Mouse (Mus musculus): ENCODE results near the gene Rplp0. TPM values are rescaled to one million over a fixed set of nuclear protein-coding genes. Genes with fewer than 3 reads are reported as not detected.

Rplp0 gene
- polyA plus RNA-seq, 1 experiment from 2014 or later, result 903 TPM

DNA sequence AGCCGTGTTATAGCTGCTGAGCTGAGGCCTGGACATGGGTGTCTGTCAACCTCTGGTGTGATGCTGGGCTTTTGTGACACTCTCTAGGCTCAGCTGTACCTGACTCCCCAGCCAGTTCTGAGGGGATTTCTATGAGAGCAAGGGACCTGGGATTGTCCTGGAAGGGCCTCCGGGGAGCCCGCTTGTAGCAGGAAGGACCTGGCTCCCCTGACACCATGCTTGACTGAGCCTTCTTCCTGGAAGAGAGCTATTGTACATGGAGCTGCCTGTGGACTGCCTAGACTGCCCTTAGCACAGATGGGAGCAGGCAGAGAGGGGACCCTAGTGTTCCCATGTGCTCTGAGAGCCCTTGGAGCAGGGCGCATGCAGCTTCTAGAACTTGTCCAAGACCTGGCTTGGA, 33.9 kb upstream of the Rplp0 start:
- WGBS, result 90% methylated on average over 4 of the region's 4 CpGs

DNA sequence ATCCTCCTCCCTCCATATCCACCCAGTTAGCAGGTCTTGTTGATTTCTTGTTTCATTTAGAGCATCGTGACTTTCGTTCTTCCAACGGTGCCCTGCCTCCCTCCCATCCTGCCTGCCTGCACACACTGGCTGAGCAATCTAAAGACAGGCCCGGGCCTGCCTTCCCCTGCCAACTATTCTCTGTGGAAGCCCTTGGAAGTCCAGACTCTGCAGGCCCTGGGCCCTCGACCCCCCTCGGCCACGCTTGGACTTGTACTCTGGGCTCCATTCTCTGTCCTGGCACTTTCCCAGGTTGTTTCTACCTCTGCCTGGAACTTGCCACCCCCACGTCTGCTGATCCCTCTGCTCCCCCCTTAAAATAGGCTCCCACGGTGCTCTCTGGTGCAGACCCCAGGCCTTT, 33.3 kb upstream of the Rplp0 start:
- Histone ChIP-seq H3K9ac (replicated peaks; ENCODE audit: low read depth, low read length) (no peak overlapping the region), H3K9me3 (ENCODE audit: control insufficient read depth, low read length) (no peaks in the 10 kb centered on the region), H3K27me3 (ENCODE audit: control insufficient read depth, insufficient read depth, low read length) (no peaks in the 10 kb centered on the region), H3K36me3 (ENCODE audit: control insufficient read depth, insufficient read depth, low read length) (no peaks in the 10 kb centered on the region), H3K4me2 (ENCODE audit: low read depth, low read length) (no peak overlapping the region), H3K4me1 (ENCODE audit: control insufficient read depth, insufficient read depth, low read length) (peaks cover 6% of the 10 kb centered on the region; the same call in 1 of the 2 replicates), H3K4me3 (ENCODE audit: low read depth, low read length) (no peak overlapping the region), H3K27ac (ENCODE audit: low read depth, low read length) (no peak overlapping the region)
- ATAC-seq (ENCODE audit: low read depth), result no peak
- 85% methylated on average over 9 of the region's 9 CpGs for WGBS

More for the DNA sequence above, 33.9 kb upstream of the Rplp0 start:
- Histone ChIP-seq H3K9me3 (ENCODE audit: control insufficient read depth, low read length) (no peaks in the 10 kb centered on the region), H3K27ac (ENCODE audit: low read depth, low read length) (no peak overlapping the region), H3K9ac (replicated peaks; ENCODE audit: low read depth, low read length) (no peak overlapping the region), H3K4me3 (ENCODE audit: low read depth, low read length) (no peak overlapping the region), H3K4me2 (ENCODE audit: low read depth, low read length) (no peak overlapping the region), H3K27me3 (ENCODE audit: control insufficient read depth, insufficient read depth, low read length) (no peaks in the 10 kb centered on the region), H3K36me3 (ENCODE audit: control insufficient read depth, insufficient read depth, low read length) (no peaks in the 10 kb centered on the region), H3K4me1 (ENCODE audit: control insufficient read depth, insufficient read depth, low read length) (peaks cover 5% of the 10 kb centered on the region; the same call in 1 of the 2 replicates)
- no peak for ATAC-seq (ENCODE audit: low read depth)

DNA sequence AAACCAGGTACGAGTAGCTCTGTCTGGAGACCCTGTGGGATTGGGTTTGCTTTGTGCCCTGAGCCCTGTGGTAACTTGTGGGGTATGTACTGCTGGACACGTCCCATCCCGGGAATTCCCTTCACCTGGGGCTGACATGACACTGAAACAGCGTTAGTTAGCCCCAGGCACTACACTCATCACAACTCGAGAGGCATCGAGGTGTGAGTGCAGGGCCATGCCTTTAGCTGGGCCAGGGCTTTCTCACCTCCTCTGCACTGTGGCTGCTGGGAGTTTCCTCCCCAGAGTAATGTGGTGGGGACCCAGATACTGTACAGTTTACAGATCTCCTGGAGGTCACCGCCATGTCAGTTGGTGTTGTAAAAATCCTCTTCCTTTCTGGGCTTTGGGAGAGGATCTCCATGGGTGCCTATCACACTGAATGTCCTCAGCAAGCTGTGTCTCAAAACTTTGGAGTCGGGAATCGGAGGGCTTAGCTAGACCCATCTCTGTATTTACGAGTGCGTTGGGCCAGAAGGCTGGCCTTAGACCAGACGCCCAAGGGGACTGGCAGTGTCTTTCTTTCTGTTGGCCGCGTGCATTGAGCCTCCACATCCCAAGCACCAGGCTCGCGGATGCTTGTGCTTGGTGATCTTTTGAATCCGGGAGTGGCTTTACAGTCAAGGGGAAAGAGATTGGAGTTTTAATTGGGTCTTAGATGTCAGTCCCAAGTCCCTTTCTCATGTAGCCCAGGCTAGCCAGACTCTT, 32.6 kb upstream of the Rplp0 start:
- no peaks in the 10 kb centered on the region for H3K36me3 ChIP-seq (ENCODE audit: control insufficient read depth, insufficient read depth, low read length)
- H3K4me1 ChIP-seq (ENCODE audit: control insufficient read depth, insufficient read depth, low read length), result peaks cover 13% of the 10 kb centered on the region
- no peak for ATAC-seq (ENCODE audit: low read depth)
- WGBS, result 87% methylated on average over 17 of the region's 17 CpGs
- H3K9me3 ChIP-seq (ENCODE audit: control insufficient read depth, low read length), result no peaks in the 10 kb centered on the region
- no peak overlapping the region for H3K4me2 ChIP-seq (ENCODE audit: low read depth, low read length)
- no peak overlapping the region for H3K27ac ChIP-seq (ENCODE audit: low read depth, low read length)
- H3K4me3 ChIP-seq (ENCODE audit: low read depth, low read length), result no peak overlapping the region
- no peak overlapping the region for H3K9ac ChIP-seq (replicated peaks; ENCODE audit: low read depth, low read length)
- H3K27me3 ChIP-seq (ENCODE audit: control insufficient read depth, insufficient read depth, low read length), result no peaks in the 10 kb centered on the region

DNA sequence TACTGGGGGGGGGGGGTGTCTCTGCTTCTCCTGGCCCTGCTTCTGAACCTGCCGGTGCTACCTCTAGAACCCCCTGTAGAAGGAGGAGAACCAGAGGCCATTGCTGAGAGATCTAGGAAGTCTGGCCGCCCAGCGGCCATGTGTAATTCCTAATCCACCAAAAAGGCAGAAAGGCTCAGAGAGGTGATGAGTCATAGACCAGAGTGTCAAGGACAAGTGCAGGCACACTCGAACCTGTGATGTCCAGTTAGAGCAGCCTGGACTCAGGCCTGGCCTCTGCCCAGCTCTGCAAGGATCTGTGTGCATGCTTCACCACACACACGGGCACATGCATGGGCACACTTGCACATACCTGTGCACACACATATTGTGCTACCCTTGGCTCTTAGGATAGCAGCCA, 31.1 kb upstream of the Rplp0 start:
- Histone ChIP-seq H3K36me3 (ENCODE audit: control insufficient read depth, insufficient read depth, low read length) (no peaks in the 10 kb centered on the region), H3K9ac (replicated peaks; ENCODE audit: low read depth, low read length) (no peak overlapping the region), H3K4me2 (ENCODE audit: low read depth, low read length) (no peak overlapping the region), H3K4me3 (ENCODE audit: low read depth, low read length) (no peak overlapping the region), H3K9me3 (ENCODE audit: control insufficient read depth, low read length) (no peaks in the 10 kb centered on the region), H3K4me1 (ENCODE audit: control insufficient read depth, insufficient read depth, low read length) (peaks cover 21% of the 10 kb centered on the region), H3K27ac (ENCODE audit: low read depth, low read length) (no peak overlapping the region), H3K27me3 (ENCODE audit: control insufficient read depth, insufficient read depth, low read length) (no peaks in the 10 kb centered on the region)
- 87% methylated on average over 5 of the region's 5 CpGs for WGBS
- no peak for ATAC-seq (ENCODE audit: low read depth)

DNA sequence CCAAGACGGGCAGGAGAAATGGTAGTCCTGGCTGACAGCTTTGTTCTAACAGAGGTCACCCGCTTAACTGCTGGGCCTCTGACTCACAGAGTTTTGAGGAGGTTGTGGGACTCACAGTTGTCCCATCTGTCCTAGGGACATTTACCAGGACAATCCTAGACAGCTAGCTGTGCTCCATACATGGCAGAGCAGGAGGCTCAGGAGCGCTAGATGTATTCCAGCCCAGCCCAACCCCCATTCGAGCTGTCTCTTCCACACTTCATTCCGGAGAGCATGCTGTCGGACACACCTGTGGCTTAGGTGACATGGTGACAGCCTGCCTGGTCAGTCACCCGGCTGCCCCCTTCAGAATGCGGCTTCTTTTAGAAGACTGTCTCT, 29.9 kb upstream of the Rplp0 start:
- no peaks in the 10 kb centered on the region for H3K27me3 ChIP-seq (ENCODE audit: control insufficient read depth, insufficient read depth, low read length)
- no peak for ATAC-seq (ENCODE audit: low read depth)
- H3K4me1 ChIP-seq (ENCODE audit: control insufficient read depth, insufficient read depth, low read length), result peaks cover 19% of the 10 kb centered on the region
- 76% methylated on average over 8 of the region's 8 CpGs for WGBS
- no peak overlapping the region for H3K4me2 ChIP-seq (ENCODE audit: low read depth, low read length)
- H3K9me3 ChIP-seq (ENCODE audit: control insufficient read depth, low read length), result no peaks in the 10 kb centered on the region
- peak overlapping the region; percentile 34; the same call in 1 of the 2 replicates for H3K27ac ChIP-seq (ENCODE audit: low read depth, low read length)
- H3K4me3 ChIP-seq (ENCODE audit: low read depth, low read length), result no peak overlapping the region
- no peaks in the 10 kb centered on the region for H3K36me3 ChIP-seq (ENCODE audit: control insufficient read depth, insufficient read depth, low read length)
- no peak overlapping the region for H3K9ac ChIP-seq (replicated peaks; ENCODE audit: low read depth, low read length)

DNA sequence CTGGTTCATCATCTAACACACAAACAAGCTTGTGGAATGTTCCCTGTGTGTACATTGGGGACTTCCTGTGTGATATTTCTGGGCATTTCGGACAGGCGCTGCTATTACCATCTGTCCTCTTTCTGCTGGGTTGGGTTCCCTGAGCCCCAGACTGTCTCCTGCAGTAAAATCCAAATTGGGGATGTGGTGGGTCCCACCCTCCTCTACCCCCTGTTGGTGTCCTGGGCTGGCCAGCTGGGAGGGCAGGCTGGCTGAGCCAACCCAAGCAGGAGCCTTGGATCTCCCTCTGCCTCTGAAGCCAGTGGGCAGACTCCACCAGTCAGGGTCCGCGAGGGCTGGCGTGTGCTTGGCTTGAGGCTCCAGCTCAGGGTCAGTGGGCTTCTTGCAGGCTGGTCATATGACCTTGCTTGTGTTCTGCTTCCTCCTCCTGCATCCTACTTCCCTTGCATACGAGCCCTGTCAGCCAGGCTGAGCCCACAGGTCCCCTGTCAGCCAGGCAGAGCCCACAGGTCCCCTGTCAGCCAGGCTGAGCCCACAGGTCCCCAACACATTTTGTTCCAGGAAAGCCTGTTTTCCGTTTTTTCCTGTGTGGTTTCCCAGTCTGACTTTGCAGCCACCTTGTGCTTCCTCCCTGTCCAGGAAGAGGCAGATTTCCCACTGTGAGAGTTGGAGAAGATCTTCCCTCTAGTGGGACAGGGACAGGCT, 29.4 kb upstream of the Rplp0 start:
- Histone ChIP-seq H3K36me3 (ENCODE audit: control insufficient read depth, insufficient read depth, low read length) (no peaks in the 10 kb centered on the region), H3K4me3 (ENCODE audit: low read depth, low read length) (no peak overlapping the region), H3K27me3 (ENCODE audit: control insufficient read depth, insufficient read depth, low read length) (no peaks in the 10 kb centered on the region), H3K9ac (replicated peaks; ENCODE audit: low read depth, low read length) (no peak overlapping the region), H3K9me3 (ENCODE audit: control insufficient read depth, low read length) (no peaks in the 10 kb centered on the region), H3K4me2 (ENCODE audit: low read depth, low read length) (no peak overlapping the region), H3K27ac (ENCODE audit: low read depth, low read length) (no peak overlapping the region), H3K4me1 (ENCODE audit: control insufficient read depth, insufficient read depth, low read length) (peaks cover 19% of the 10 kb centered on the region)
- 77% methylated on average over 7 of the region's 7 CpGs for WGBS
- ATAC-seq (ENCODE audit: low read depth), result no peak

DNA sequence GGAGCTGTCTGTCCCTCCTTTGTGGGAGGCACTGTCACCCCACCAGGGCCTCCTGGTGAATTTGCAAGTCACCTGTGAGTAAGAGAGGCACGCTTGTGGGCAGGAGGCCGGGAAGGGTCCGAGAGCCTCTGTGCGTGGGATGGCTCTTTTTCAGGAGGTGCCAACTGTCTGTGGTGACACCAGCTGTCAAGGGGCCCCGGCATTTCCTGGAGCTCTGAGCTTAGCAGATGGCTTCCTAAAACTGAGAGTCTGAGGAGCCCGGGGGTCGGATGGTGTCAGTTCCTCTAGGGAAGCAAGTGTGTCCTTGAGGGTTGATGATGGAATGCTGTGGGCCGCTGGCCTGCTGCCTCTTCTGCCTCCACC, 28.8 kb upstream of the Rplp0 start:
- H3K9me3 ChIP-seq (ENCODE audit: control insufficient read depth, low read length), result no peaks in the 10 kb centered on the region
- H3K27ac ChIP-seq (ENCODE audit: low read depth, low read length), result no peak overlapping the region
- 62% methylated on average over 8 of the region's 8 CpGs for WGBS
- H3K36me3 ChIP-seq (ENCODE audit: control insufficient read depth, insufficient read depth, low read length), result no peaks in the 10 kb centered on the region
- H3K27me3 ChIP-seq (ENCODE audit: control insufficient read depth, insufficient read depth, low read length), result no peaks in the 10 kb centered on the region
- H3K4me3 ChIP-seq (ENCODE audit: low read depth, low read length), result no peak overlapping the region
- H3K4me2 ChIP-seq (ENCODE audit: low read depth, low read length), result no peak overlapping the region
- no peak for ATAC-seq (ENCODE audit: low read depth)
- H3K4me1 ChIP-seq (ENCODE audit: control insufficient read depth, insufficient read depth, low read length), result peaks cover 19% of the 10 kb centered on the region
- H3K9ac ChIP-seq (replicated peaks; ENCODE audit: low read depth, low read length), result no peak overlapping the region

DNA sequence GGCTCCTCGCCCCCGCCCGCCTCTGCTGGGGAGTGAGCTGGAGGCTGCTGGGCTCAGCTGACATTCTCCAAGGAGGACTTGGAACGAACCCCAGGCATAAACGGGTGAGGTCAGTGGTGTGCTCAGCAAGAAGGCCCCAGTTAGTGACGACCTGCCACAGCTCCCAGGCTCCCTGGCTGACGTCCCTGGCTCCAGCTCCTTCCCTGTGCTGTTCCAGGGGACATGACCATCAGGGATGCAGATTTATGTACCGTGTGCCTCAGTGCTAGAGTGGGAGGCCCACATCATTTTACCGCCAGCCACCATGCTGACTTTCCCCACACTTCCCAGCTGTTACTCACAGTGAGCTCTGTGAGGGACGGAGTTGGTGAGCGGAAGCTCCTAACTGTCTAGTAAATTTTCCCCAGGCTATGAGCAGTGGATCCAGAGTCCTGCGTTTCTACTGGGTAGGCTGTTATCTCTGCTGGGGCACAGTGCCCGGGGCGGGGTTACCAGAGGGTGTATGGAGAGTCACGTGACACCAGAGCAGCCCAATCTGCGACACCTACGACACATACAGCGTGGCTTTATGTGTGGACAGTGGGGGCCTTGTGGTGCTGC, 27.5 kb upstream of the Rplp0 start:
- peak overlapping the region; percentile 14; the same call in 1 of the 2 replicates for H3K4me2 ChIP-seq (ENCODE audit: low read depth, low read length)
- no peaks in the 10 kb centered on the region for H3K9me3 ChIP-seq (ENCODE audit: control insufficient read depth, low read length)
- WGBS, result 27% methylated on average over 18 of the region's 18 CpGs
- no peak overlapping the region for H3K4me3 ChIP-seq (ENCODE audit: low read depth, low read length)
- H3K27me3 ChIP-seq (ENCODE audit: control insufficient read depth, insufficient read depth, low read length), result no peaks in the 10 kb centered on the region
- H3K9ac ChIP-seq (replicated peaks; ENCODE audit: low read depth, low read length), result no peak overlapping the region
- H3K36me3 ChIP-seq (ENCODE audit: control insufficient read depth, insufficient read depth, low read length), result no peaks in the 10 kb centered on the region
- H3K27ac ChIP-seq (ENCODE audit: low read depth, low read length), result peak overlapping the region; percentile 75
- peaks cover 19% of the 10 kb centered on the region for H3K4me1 ChIP-seq (ENCODE audit: control insufficient read depth, insufficient read depth, low read length)
- ATAC-seq (ENCODE audit: low read depth), result peak; percentile 83

DNA sequence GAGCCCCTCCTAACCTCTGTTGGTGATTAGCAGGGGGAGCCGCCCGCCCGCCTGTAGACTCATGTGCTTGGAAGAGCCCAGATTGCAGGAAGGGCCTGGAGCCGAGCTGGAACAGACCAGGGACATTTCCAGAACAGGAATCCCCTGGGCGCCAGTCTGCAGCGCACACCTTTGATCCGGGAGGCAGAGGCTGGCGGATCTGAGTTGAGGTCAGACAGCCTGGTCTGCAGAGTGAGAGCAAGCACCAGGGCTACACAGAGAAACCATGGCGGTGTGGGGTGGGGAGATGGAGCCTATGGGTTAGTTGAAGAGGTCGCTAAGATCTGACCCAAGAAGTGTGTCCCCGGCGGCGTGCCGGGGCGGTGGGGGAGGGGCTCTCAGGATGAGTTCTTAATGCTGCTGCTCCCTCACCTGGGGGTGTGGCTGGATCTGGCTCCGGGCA, 25.0 kb upstream of the Rplp0 start:
- H3K27me3 ChIP-seq (ENCODE audit: control insufficient read depth, insufficient read depth, low read length), result no peaks in the 10 kb centered on the region
- H3K36me3 ChIP-seq (ENCODE audit: control insufficient read depth, insufficient read depth, low read length), result no peaks in the 10 kb centered on the region
- ATAC-seq (ENCODE audit: low read depth), result no peak
- no peak overlapping the region for H3K4me3 ChIP-seq (ENCODE audit: low read depth, low read length)
- WGBS, result 27% methylated on average over 16 of the region's 16 CpGs
- no peak overlapping the region for H3K27ac ChIP-seq (ENCODE audit: low read depth, low read length)
- H3K9ac ChIP-seq (replicated peaks; ENCODE audit: low read depth, low read length), result no peak overlapping the region
- H3K4me2 ChIP-seq (ENCODE audit: low read depth, low read length), result no peak overlapping the region
- H3K4me1 ChIP-seq (ENCODE audit: control insufficient read depth, insufficient read depth, low read length), result peaks cover 21% of the 10 kb centered on the region
- no peaks in the 10 kb centered on the region for H3K9me3 ChIP-seq (ENCODE audit: control insufficient read depth, low read length)

All from neural tube, embryonic 14.5 days (tissue).